Mouse (Mus musculus) large intestine, adult 2 months (tissue): ENCODE data around the gene Ppp4r2. TPM values are rescaled to one million over a fixed set of nuclear protein-coding genes. Genes with fewer than 3 reads are reported as not detected.

Experiments
- DNase-seq: peaks from one replicate; pipeline ENCODE4 v3.0.0-alpha.2; 2012; ENCODE audit warnings: low read depth, low spot score
- WGBS: fragments of 180-500 bp; shearing (Covaris S2); methylation state at CpG from one replicate; pipeline ENCODE4 v1.1.7; 2018; 5-methylcytosine and 5-hydroxymethylcytosine counted together
- polyA plus RNA-seq: library from polyadenylated mRNA; depleted of rRNA; stranded (reverse); fragments of >200 nt; gene quantifications from 2 replicates; pipeline ENCODE4 v1.2.3, GENCODE M21; 2012; rRNA removed

Gene Ppp4r2
- polyA plus RNA-seq, 1 experiment = 12.6 TPM

DNA sequence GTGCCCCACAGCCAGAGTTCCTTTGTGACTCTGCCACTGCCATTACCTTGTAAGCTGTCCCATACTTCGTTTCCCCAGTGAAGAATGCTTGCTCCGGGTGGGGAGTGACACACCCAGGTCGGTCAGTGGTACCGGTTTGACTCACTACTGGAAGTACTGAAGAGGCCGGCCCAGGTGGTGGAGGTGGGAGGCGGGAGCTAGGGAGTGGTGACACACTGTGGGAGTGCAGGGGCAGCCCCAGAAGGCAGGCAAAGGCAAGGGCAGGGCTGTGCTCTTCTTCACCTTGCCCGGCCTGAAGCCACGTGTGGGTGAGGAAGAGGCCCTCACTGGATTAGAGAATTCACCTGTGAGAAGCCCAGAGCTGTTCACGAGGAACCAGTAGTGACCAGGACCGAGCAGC lies 46.2 kb downstream of the Ppp4r2 start:
- DNase-seq = no peak
- 19% methylated on average over 10 of the region's 10 CpGs for WGBS

GRCm38 (mm10) chr6:100881657-100882056 lies 48.2 kb downstream of the Ppp4r2 start:
- 78% methylated on average over 9 of the region's 9 CpGs for WGBS
- DNase-seq = no peak

GRCm38 (mm10) chr6:100882381-100883213 lies 49.2 kb downstream of the Ppp4r2 start:
- WGBS = 9% methylated on average over 15 of the region's 15 CpGs

GRCm38 (mm10) chr6:100883233-100883632 lies 49.8 kb downstream of the Ppp4r2 start:
- DNase-seq = no peak
- WGBS = 56% methylated on average over 13 of the region's 13 CpGs

More at GRCm38 (mm10) chr6:100882381-100883213, 49.2 kb downstream of the Ppp4r2 start:
- DNase-seq = no peak

GRCm38 (mm10) chr6:100884594-100885225 lies 51.3 kb downstream of the Ppp4r2 start:
- no peak for DNase-seq
- WGBS = 69% methylated on average over 12 of the region's 12 CpGs

- WGBS = 71% methylated on average over 7 of the region's 7 CpGs
- no peak for DNase-seq
Measured at GRCm38 (mm10) chr6:100885376-100885775, 52.0 kb downstream of the Ppp4r2 start.

DNA sequence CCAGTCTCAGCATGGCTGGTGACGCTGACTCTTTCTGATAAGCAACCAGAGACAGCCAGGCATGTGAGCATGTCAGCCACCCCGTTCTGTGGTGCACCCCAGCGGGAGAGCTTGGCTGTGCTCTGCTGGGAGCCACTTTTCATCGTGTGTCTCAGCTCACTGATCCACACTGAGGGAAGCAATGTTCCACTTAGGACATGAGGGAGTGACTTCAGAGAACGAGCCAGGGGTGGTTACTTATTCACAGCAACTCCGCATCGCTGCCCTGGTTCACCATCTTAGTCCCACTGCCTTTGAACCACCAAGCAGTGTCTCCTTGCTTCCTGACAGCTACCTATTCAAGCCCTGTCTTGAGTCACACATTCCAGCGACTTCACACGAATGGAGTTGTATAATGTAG lies 53.6 kb downstream of the Ppp4r2 start:
- DNase-seq = no peak
- WGBS = 87% methylated on average over 9 of the region's 9 CpGs

DNA sequence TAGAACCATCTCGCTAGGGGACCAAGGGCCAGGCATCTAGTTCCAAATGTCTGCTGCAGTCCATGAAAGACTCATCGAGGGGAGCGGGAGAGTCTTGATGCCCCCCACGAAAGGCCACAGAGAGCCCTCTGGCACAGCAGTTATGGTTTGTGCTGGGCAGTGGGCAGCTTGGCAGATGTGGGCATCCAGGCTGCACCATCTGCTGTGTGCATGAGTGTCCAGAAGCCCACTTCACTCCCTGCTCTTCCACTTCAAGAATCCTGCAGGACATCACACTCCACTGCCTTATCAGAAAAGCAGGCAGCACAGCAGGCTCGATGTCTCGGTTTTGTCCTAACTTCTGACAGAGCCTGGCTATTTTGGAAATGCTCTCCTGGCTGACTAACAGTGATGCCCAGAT lies 55.9 kb downstream of the Ppp4r2 start:
- WGBS = 89% methylated on average over 6 of the region's 6 CpGs

DNA sequence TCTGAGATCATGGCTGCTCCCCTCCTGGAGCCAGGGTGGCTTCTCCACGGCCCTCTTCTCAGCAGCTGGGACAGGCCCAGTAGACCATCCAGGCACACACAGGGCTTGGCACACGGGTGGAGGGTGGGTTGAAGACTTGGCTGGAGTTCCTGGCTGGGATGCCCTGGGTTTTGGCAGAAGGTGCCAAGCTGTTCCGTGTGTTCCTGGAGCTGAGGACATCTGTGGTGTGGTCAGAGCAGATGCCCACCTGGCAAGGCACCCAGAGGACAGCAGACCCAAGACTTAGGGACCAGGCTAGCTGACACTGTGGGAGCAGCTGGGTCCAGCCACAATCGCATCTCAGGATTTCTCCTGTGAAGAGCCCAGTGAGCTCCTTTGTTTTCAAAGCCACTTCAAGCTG lies 59.1 kb downstream of the Ppp4r2 start:
- 42% methylated on average over 4 of the region's 4 CpGs for WGBS
- no peak for DNase-seq

More for the DNA sequence above, 55.9 kb downstream of the Ppp4r2 start:
- DNase-seq = no peak

GRCm38 (mm10) chr6:100893073-100893472 lies 59.7 kb downstream of the Ppp4r2 start:
- WGBS = 61% methylated on average over 5 of the region's 5 CpGs

GRCm38 (mm10) chr6:100895183-100895582 lies 61.8 kb downstream of the Ppp4r2 start:
- WGBS = 73% methylated on average over 8 of the region's 8 CpGs

More at GRCm38 (mm10) chr6:100893073-100893472, 59.7 kb downstream of the Ppp4r2 start:
- no peak for DNase-seq

DNA sequence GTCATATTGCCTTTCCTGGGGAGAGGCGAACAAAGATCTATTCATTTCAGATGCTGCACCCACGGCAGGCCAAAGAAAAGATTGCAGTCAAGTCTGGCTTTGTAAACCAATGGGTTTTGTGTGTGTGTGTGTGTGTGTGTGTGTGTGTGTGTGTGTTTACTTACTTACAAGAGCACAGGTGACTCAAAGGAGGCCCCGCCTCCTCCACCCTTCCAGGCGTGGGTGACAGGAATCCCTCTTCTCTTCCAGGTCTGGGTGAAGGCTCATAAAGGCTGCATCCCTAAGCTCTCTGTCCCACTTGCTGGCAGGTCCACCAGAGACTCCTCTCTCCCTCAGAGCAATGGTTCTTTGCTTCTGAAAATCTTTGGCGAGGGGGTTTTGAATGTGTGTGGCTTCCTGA lies 63.5 kb downstream of the Ppp4r2 start:
- WGBS = 39% methylated on average over 5 of the region's 5 CpGs
- DNase-seq = no peak

More at GRCm38 (mm10) chr6:100895183-100895582, 61.8 kb downstream of the Ppp4r2 start:
- no peak for DNase-seq

- DNase-seq = no peak
- WGBS = 68% methylated on average over 5 of the region's 5 CpGs
Measured at GRCm38 (mm10) chr6:100904463-100904862, 71.0 kb downstream of the Ppp4r2 start.

DNA sequence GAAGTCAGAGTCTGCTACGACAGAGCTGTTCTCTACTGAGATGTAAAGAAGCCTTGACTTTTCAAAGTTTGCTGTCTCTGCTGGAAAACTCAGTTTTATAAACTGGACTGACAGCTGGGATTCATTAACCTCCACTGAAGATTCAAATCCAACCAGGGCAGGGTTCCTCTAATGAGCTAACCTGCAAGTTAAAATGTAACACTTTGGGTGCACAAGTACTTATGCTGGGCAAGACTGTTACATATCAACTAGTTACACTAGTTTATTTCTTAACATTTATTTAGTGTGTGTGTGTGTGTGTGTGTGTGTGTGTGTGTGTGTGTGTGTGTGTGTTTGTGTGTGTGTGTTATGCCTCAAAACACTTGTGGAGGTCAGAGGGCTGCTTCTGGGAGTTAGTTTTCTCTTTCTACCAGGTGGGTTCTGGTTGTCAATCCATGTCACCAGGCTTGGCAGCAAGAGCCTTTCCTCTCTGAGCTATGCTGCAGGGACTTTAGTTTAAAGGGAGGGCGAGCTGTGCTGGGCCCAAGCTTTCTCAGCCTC lies 76.8 kb downstream of the Ppp4r2 start:
- DNase-seq = no peak

More for the DNA sequence above, 76.8 kb downstream of the Ppp4r2 start:
- WGBS = 79% methylated on average over 2 of the region's 2 CpGs

Other genes starting within 250 kb of the Ppp4r2 start
- 3.2 and 3.8 TPM in 2 replicates for gene Shq1, start 162.5 kb upstream of the Ppp4r2 start, polyA plus RNA-seq
- 0.18 and 0.21 TPM in 2 replicates for gene Gxylt2, start 128.9 kb upstream of the Ppp4r2 start, polyA plus RNA-seq